Mouse (Mus musculus) ES-Bruce4 (cell line): ENCODE measurements around the gene Plscr3. TPM values are rescaled to one million over a fixed set of nuclear protein-coding genes. Genes with fewer than 3 reads are reported as not detected.
A peak's percentile ranks its signal among the peaks of the same experiment; 100 is the strongest.

Experiments
- H3K27ac ChIP-seq: 2 replicates; pipeline ENCODE4 v1.5.1; 2012; ENCODE audit warnings: low read length, inconsistent platforms; ENCODE audit not compliant: insufficient read depth
- H3K27me3 ChIP-seq: 2 replicates; pipeline ENCODE4 v1.6.1; 2012; ENCODE audit warnings: mild to moderate bottlenecking, low read length, inconsistent platforms; ENCODE audit not compliant: control insufficient read depth, poor library complexity, insufficient read depth, severe bottlenecking
- H3K36me3 ChIP-seq: 2 replicates; pipeline ENCODE4 v1.6.1; 2012; ENCODE audit warnings: inconsistent platforms, mild to moderate bottlenecking, low read length, moderate library complexity; ENCODE audit not compliant: control insufficient read depth, poor library complexity, insufficient read depth, severe bottlenecking
- H3K4me1 ChIP-seq: one replicate; pipeline ENCODE4 v1.8.1; 2011; ENCODE audit warnings: low read length; ENCODE audit not compliant: control insufficient read depth, insufficient read depth
- H3K4me3 ChIP-seq: 2 replicates; pipeline ENCODE4 v1.5.1; 2011; ENCODE audit warnings: low read depth, mild to moderate bottlenecking, low read length
- H3K9ac ChIP-seq: 2 replicates; pipeline ENCODE4 v1.6.1; 2012; ENCODE audit warnings: low read depth, mild to moderate bottlenecking, inconsistent platforms; ENCODE audit not compliant: poor library complexity, severe bottlenecking
- H3K9me3 ChIP-seq: replicated peaks from 2 replicates; pipeline ENCODE4 v1.6.1; 2012; ENCODE audit warnings: mild to moderate bottlenecking, low read length, inconsistent platforms; ENCODE audit not compliant: control insufficient read depth, poor library complexity, insufficient read depth, severe bottlenecking
- CTCF ChIP-seq: IDR thresholded peaks from one replicate; pipeline ENCODE4 v1.8.1; 2011; ENCODE audit warnings: low read depth, low read length
- EP300 ChIP-seq: IDR thresholded peaks from 2 replicates; pipeline ENCODE4 v1.6.1; 2011; ENCODE audit warnings: low read depth, low read length; ENCODE audit not compliant: insufficient read depth
- POLR2A ChIP-seq: IDR thresholded peaks from one replicate; pipeline ENCODE4 v1.8.1; 2011; ENCODE audit warnings: low read length; ENCODE audit not compliant: insufficient read depth
- polyA plus RNA-seq: library from polyadenylated mRNA; stranded (reverse); fragments of >200 nt; gene quantifications from 2 replicates; pipeline ENCODE4 v1.2.4, GENCODE M21; 2011; ENCODE audit warnings: low read depth; ENCODE audit not compliant: missing spikeins, insufficient read depth, insufficient read length

Gene Plscr3
- 27.2 and 31.2 TPM in 2 replicates for polyA plus RNA-seq

DNA sequence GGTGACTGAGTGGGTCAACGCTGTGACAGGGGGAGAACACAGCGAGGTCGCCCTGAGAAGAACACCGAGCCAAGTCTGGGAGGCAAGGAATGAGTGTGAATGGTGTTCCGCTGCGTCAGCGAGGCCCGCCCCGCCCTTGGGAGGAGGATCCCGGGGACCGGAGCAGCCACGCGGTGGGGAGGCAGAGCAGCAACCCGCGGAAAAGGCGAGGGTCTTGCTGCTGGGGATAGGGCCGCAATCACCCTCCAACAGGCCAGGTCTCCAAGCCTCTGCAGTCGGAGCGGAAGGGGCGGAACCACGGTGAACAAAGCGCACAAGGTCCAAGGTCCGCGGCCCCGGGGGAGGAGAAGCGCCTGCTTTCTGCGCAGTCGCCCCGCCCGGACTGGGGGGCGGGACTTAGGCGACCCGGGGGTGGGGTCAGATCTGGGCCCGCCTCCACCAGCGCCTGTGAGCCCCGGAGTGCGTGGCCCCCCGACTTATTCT, at the start of gene Plscr3:
Gene Plscr3 (plus strand): TSS at position 179 of the 483 bp plus-strand sequence.
- H3K9me3 ChIP-seq = no peaks in the 10 kb centered on the region
- peak within 1 kb of the TSS; percentile 80 for H3K4me3 ChIP-seq
- H3K9ac ChIP-seq = peak within 1 kb of the TSS; percentile 48
- H3K4me1 ChIP-seq = peaks cover 4% of the 10 kb centered on the region
- peaks cover 7% of the 10 kb centered on the region for H3K36me3 ChIP-seq
- no peaks in the 10 kb centered on the region for H3K27me3 ChIP-seq
- TF ChIP-seq POLR2A (peak; percentile 86), EP300 (no peak)
- peak within 1 kb of the TSS; percentile 59 for H3K27ac ChIP-seq

GRCm38 (mm10) chr11:69797924-69798323, 48.3 kb upstream of the Plscr3 start:
- Histone ChIP-seq H3K9ac (no peak overlapping the region), H3K4me1 (no peaks in the 10 kb centered on the region), H3K27me3 (peaks cover 12% of the 10 kb centered on the region), H3K9me3 (no peaks in the 10 kb centered on the region), H3K27ac (no peak overlapping the region), H3K4me3 (no peak overlapping the region), H3K36me3 (no peaks in the 10 kb centered on the region)
- no peak for TF ChIP-seq EP300
- TF ChIP-seq CTCF = no peak
- no peak for TF ChIP-seq POLR2A

- no peak for TF ChIP-seq POLR2A
- TF ChIP-seq EP300 = 0 out of 2 replicates have a peak, but pooled peaks have one; percentile 18
- H3K9me3 ChIP-seq = no peaks in the 10 kb centered on the region
- H3K4me1 ChIP-seq = no peaks in the 10 kb centered on the region
- H3K27me3 ChIP-seq = peaks cover 12% of the 10 kb centered on the region
- H3K27ac ChIP-seq = no peak overlapping the region
- H3K4me3 ChIP-seq = peak overlapping the region; percentile 76
- no peak overlapping the region for H3K9ac ChIP-seq
- no peaks in the 10 kb centered on the region for H3K36me3 ChIP-seq
Observed at GRCm38 (mm10) chr11:69799394-69800137, 46.6 kb upstream of the Plscr3 start.

- Histone ChIP-seq H3K4me1 (no peaks in the 10 kb centered on the region), H3K27me3 (peaks cover 12% of the 10 kb centered on the region)
- TF ChIP-seq EP300 = no peak
- no peak for TF ChIP-seq POLR2A
- TF ChIP-seq CTCF = no peak
Observed at GRCm38 (mm10) chr11:69800138-69800391, 46.1 kb upstream of the Plscr3 start.

DNA sequence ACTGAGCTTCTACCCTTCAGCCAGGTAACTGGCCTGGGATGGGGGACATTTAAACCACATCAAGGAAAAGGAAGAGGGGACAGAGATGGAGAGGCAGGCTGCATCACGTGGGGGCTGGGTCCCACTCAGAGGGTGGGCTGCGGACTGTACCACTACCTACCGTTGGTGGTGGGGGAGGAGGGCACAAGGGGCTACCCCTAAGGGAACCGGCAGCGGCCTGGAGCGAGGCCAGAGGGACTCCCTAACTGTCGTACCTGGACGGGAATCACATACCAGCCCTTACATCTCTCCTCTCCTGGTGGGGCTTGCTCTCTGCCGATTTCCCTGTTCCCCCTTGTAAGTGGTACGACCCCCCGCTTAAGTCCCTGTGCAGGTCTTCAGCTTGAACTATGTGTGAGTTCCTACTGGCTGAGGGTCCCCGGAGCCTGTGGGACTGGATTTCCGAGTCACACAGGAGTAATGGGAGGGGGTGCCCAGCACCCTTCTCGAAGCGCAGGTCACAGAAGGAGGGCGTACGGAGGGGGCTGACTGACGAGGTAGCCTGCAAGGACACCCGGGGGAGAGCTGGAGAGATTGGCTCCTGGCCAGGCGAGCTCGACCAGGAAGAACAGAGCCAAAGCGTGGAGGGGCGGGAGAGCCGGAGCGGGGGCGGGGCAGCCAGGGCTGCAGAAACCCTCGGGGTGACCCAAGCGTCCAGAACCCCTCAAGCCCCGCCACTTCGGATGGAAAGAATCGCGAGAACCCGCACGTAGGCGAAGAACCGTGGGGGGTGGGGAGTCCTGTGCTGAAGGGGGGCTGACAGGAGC, 45.6 kb upstream of the Plscr3 start:
- Histone ChIP-seq H3K27ac (no peak overlapping the region), H3K36me3 (no peaks in the 10 kb centered on the region), H3K9ac (peak overlapping the region; percentile 28), H3K4me1 (no peaks in the 10 kb centered on the region), H3K9me3 (no peaks in the 10 kb centered on the region), H3K27me3 (peaks cover 12% of the 10 kb centered on the region), H3K4me3 (peak overlapping the region; percentile 76)
- TF ChIP-seq EP300 (no peak), CTCF (no peak), POLR2A (no peak)

More at GRCm38 (mm10) chr11:69800138-69800391, 46.1 kb upstream of the Plscr3 start:
- H3K36me3 ChIP-seq = no peaks in the 10 kb centered on the region
- no peaks in the 10 kb centered on the region for H3K9me3 ChIP-seq
- peak overlapping the region; percentile 28 for H3K9ac ChIP-seq
- H3K4me3 ChIP-seq = peak overlapping the region; percentile 76
- H3K27ac ChIP-seq = no peak overlapping the region
